Mouse (Mus musculus) kidney, postnatal 4 days (tissue): ENCODE measurements around the gene Cox17.
A peak's percentile ranks its signal among the peaks of the same experiment; 100 is the strongest.

Experiments
- DNase-seq, 2 experiments: peaks; one replicate each; pipeline ENCODE4 v3.0.0; 2021; ENCODE audit warnings: mixed read lengths in 2 of 2

The Cox17 gene

DNA sequence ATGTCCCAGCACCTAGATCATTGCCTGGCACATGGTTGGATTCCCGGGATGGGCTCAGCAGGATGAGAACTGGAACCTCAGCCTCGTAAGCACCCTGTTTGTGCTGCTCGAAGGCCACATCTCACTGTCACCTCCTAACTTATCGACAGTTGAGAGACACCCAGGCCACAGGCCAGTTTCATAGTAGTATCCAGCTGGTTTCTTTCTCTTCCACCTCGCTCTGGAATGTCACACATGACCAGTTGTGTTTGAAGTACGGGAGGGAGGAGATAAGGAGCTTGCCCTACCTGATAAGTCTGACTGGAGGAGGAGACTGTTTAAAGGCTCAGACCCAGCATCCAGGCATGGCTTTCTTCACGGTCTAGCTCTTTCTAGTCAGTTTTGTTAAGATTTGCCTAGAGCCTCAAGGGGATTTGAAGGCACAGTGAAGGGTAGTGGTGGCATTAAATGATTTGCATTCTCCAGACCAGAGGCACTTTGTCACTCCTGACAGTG lies 3.6 kb downstream of the Cox17 start:
- no peak for DNase-seq

DNA sequence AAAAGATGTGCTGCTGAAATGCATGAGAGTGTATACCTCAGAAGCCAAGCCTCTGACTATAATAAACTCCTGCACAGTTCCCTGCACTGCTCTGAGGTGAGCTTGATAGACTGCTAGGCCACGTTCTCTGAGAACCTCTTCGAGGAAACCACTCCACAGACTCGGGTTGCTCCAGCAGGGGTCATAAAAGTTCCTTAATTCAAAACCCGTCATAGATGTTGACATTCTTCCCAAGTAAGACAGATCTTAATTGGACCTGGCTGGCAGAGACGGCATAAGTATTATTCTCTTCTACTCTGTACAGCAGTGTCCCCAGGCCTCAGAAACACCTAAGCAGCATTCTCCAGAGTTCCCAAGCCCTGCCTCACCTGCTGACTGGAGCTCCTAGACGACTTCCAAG lies 4.1 kb downstream of the Cox17 start:
- no peak for DNase-seq

DNA sequence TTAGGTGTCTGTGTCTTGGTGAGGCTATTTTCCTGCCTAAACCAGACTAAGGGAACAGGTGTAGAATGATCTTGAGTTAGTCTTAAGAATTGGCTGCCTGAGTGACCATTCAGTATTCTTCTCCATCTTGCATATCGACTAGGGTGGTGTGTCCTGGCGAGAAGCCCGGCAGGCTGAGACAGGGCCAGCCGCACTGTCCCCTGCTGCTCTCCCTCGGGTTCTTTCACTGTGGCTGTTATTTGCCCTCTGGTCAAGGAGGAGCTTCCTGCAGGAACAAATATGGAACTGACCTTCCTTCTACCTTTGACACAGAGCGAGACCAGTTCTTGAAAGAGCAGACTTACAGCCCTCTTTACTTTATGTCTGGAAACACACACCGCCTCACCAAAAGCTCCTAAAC lies 5.2 kb downstream of the Cox17 start:
- no peak for DNase-seq

DNA sequence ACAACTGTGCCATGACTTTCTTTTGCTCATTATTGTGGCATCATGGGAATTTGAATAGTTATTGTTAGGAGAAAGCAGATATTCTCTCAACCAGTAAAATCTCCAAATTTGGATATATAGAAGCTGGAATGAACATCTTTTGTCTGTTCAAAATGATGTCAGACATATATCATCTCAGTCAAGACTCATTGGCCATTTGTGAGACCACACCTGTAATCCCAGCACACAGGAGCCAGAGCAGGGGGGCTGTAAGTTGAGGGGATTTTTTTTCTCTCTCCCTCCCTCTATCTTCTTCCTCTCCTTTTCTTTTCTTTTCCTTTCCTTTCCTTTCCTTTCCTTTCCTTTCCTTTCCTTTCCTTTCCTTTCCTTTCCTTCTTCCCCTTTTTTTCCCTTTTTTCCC lies 6.1 kb downstream of the Cox17 start:
- DNase-seq = no peak

DNA sequence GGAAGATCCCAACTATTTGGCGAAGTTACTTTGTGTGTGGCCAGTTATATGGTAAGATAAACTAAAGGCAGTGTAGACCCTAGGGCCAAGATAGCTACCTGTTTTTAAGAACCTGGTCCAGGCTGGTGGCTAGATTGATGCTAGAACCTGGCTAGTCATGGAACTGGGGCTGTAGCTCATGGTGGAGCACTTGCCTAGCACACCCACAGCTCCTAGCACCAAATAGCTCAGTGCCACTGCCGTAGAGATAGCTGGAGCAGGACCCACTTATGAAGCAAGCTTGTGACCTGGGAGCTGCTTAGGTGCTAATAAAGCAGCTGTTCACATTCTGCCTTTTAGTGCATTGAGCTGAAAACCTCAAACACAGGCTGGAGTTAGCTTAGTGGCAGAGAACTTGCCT lies 6.9 kb downstream of the Cox17 start:
- DNase-seq = no peak

DNA sequence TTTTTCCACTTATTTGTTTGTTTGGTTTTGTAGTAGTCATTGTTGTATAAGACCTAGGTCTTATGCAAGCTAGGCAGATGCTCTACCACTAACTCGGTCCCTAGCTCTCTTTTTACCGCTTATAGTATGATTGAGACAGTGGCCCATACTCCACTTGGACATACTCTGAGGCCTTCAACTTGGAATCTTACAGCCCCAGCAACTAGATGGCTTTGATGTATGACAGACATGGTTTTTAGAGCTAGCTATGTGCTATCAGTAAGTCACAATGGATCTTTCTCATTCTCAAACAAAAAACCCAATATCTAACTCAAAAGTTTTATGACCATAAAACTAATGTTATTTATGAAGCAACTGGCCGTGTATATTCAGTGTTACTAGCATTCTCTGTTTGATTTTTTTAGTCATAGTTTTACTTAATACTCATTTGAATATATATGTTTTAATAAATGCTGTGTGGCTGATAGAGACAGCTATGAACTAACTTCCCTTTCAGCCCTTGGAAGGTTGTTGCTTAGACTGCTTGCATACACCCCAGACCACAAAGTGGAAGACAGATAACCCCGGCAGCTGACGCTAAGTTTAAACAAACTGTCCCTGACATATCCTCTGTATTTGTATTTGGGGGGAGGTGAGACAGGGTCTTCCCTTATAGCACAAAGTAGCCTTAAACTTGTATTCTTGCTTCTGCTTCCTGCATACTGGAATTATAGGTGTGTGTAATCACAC lies 7.6 kb downstream of the Cox17 start:
- DNase-seq = no peak

DNA sequence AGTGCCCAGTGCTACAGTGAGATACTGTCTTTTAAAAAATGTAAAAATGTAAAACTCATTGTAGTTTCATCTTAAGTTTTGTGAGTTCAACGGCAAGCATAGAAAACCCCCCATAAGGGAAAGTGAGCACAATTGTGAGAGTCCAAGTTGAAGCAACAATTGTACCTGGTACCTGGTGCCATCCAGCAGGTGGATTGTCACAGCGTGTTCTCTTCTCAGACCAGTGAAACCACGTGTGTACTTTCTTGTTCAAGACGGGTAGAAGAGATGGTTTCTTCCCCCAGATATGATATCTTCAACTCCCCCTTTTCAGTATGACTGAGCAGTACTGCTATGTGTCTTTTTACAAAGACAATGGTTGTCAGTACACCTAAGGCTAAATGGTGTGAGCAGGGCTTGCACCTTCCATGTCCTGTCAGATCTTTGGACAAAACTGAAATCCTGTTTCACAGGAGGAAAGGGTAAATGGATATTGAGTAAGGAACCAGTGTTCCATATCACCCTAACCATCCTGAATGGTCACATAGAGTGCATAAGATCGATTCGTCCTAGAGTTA lies 11.5 kb downstream of the Cox17 start:
- no peak for DNase-seq

DNA sequence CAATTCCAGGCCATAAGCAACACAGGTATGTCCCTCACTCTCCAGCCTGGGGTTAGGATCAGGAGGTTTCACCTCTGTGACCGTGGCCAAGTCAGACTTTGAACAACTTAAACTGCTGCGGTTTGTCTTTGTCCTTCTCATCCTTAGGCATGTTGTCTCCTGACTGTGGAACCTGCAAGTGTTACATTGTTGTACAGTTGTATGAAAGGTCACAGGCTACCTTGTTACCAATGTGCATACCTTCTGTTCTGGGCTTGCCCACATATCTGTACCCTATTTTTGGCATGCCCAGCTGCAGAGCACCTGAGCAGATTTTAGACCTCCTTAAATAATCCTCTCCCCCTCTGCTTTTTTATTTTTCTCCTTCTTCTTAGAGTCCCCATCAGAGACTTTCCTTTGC lies 12.4 kb downstream of the Cox17 start:
- DNase-seq = no peak

DNA sequence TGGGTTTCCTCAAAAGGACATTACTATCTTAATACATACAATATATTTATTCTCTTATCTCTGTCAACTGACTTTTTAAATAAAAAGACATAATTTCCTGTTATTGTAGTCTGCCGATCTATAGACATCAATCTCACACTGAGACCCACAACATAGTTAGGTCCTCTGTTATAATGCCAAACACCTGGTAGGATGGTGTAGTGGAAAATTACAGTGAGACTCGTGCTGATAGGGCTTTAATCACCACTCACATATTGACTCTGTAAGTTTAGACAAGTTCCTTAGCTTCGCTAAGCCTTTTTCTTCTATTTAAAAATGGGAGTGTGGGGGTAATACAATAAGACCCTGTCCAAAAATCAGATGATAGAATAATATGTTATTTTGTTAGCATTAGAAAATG lies 13.1 kb downstream of the Cox17 start:
- no peak for DNase-seq

DNA sequence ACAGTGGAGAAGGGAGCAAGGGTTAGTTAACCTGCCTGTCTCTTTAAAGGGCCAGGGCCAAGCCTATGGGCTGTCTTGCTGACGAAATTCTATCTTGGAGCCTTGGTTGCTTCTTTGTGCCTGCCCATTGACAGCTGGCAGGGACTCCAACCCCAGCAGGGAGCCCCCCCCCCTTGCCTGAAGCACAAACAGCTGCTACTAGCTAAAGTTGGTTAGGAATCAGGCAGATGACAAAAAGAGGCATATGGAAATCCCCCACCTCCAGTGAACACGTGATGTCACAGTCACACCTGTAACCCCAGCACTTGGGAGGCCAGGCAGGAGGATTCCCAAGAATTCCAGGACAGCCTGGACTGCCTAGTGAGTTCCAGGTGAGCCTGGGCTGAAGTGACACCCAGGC lies 13.5 kb downstream of the Cox17 start:
- no peak for DNase-seq

DNA sequence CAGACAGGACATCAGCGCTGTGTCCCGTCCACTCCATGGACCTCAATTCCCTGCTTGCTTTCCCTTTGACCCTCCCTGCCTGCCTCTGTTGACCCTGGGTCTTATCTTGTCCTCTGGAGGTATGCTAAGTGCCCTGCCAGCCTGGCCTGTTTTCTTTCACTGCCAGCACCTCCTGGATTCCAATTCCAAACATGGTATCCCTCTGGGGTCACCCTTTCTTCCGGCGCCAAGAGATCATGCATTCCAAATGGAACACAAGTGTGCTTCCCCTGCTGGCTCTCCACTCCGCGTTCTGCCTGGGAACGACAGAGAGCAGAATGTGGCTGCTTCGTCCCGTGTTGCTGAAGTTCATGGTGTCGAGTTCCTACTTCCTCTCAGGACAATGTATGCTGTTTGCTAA lies 15.1 kb downstream of the Cox17 start, which contains the start of gene Popdc2:
TSS of gene Popdc2 (plus strand) at position 277 of the 400 bp plus-strand sequence.
- peak in 1 of 2 experiments; percentile 26 for DNase-seq

DNA sequence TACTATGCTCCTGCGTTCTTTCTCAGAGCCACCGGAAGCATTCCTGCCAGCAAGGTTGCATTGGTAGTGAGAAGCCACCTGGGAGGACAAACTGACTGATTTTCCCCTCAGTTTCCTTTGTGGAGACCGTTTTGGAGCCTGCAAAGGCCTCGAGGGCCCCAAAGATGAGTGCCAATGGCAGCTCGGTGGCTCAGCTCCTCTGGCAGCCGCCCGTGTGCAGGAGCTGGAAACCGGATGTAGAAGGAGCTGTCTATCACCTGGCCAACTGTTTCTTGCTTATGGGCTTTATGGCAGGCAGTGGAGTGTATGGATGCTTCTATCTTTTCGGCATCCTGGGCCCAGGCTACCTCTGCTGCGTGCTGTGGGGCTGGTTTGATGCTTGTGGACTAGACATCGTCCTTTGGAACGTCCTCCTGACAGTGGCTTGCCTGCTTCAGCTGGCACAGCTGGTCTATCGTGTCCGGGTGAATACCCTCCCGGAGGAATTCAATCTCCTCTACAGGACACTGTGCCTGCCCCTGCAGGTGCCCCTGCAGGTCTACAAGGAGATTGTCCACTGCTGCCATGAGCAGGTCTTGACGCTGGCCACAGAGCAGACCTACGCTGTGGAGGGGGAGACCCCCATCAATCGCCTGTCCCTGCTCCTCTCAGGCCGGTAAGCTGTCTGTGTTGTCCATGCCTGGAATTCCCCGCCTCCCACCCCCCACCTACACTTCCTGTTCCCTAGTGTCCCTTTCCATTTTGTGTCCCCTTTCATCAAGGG lies 15.9 kb downstream of the Cox17 start:
- DNase-seq = no peak

DNA sequence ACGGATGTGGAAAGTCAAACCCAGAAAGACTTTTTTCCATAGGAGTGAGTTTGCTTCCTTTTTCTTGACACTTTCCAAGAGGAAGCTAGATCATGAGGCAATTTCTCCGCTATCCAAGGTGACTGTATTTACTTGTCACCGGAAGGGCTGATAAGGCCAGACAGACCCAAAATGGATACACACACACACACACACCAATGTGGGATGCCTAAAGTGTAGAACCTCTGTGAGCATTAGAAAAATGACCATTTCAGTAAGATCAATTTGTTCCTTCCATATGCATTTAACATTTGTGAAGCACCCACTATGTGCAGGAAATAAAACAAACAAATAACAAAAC lies 16.4 kb downstream of the Cox17 start:
- no peak for DNase-seq

DNA sequence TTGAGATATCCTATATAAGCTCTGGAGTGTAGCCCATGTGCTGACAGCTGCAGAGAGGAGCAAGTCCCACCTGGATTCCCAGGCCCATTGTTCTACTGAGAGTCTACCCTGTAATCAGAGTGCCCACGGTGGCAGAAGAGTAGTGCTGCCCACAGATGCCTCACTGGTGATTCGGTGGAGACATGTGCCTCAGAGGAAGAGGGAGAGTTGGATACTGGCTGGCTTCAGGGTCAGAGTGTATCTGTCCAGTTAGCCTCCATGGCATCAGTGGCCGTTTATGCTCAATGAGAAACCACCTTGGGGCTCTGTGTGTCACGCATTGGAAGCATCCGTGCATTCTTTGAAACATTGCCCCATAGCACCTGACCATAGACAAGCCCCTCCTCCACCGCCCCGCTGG lies 16.9 kb downstream of the Cox17 start:
- DNase-seq = no peak

DNA sequence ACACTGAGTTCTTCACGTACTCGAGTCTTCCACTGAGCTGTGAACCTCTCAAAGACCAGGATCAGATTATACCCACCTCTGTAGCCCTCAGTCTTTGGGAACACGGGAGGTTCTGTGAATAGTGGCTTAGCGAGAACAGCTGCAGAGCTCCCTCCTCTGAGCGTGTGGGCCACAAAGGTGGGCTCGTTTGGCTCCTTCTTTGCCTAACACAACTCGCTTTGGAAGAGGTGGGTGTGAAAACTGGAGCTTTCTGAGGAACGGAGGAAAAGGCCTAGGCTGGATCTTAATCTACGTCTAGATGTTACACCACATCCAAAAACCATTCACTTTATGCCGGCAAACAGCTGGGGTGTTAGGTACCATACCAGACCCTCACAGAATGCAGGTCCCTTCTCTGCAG lies 18.6 kb downstream of the Cox17 start:
- no peak for DNase-seq

DNA sequence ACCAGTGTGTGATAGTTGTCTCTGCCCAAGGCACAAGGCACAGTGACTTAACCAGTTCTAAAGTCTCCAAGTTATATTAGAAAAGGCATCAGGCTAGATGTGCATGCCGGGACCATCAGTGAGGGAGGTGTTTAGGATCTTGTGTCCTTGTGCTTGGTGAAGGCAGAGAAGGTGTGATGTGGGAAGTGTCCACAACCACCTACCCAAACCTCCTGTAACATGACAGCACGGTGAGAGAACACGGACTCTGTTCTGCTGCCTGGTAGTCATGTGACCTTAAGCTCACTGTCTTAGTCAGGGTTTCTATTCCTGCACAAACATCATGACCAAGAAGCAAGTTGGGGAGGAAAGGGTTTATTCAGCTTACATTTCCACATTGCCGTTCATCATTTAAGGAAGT lies 19.4 kb downstream of the Cox17 start:
- DNase-seq = no peak

DNA sequence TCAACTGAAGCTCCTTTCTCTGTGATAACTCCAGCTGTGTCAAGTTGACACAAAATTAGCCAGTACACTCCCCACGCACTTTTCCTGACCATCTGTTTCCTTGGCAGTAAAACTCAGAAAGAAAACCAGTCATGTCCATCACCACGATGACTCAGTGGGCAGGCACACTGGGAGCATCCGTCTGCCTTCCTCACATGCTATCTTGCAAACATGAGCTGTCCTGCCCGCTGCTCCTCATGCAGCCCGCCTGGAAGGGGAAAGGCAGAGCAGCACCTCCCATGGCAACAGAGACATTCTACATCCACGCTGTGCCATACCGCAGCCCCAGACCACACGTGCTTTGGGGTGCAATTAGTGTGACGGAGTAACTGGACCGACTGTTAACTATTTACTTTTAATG lies 21.5 kb downstream of the Cox17 start:
- DNase-seq = peak; percentile 25 to 46

DNA sequence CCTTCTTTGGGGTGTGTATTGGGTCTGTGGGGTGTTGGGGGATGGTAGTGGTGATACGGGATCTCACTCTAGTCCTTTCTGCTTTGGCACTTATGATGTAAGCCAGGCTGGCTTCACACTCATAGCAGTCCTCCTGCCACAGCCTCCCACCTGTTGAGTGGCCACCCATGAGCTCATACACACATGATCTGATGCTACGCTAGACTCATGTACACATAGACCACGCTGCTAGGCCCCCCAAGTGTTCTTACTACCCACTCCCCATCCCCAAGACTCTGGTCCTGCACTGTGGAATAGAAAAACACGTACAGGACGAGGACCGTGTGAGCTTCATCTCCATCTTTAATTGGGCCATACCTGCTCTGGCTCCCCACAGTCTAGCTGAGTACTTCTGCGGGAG lies 22.2 kb downstream of the Cox17 start:
- no peak for DNase-seq

DNA sequence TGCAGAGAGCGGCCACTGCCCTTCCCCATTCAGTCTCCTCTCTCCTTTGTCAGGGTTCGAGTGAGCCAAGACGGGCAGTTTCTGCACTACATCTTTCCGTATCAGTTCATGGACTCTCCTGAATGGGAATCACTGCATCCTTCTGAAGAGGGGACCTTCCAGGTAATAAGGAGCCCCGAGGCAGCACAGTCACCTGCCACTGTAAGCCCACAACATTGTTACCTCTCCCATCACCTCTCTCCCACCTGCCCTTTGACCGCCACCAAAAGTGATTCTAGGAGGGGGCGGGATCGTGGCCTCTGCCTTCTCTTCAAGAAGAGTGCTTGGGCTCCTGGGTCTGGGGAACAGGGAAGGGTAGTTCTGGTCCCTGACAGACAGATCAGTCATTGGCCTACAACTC lies 22.6 kb downstream of the Cox17 start:
- no peak for DNase-seq

DNA sequence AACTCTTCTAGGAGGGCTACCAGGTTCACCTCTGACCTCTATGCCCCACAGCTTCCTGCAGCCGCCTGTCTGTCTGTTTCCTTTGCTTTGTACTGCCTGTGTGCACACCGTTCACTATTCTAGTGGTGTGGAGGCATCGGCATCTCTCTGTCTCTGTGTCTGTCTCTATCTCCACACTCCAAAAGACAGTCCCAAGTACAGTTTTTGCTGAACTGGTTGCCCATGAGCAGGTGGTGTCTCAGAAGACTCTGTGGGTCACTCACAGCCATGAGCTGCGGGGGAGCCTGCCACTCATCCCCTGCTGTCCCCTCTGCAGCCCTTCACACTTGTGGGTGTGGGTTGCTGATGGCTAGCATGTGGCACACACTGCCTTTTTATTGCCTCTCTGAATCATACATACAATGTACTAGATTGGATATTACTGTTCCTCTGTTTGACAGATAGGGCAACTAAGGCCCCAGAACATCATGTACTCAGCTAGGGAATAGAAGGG lies 23.2 kb downstream of the Cox17 start:
- DNase-seq = no peak

DNA sequence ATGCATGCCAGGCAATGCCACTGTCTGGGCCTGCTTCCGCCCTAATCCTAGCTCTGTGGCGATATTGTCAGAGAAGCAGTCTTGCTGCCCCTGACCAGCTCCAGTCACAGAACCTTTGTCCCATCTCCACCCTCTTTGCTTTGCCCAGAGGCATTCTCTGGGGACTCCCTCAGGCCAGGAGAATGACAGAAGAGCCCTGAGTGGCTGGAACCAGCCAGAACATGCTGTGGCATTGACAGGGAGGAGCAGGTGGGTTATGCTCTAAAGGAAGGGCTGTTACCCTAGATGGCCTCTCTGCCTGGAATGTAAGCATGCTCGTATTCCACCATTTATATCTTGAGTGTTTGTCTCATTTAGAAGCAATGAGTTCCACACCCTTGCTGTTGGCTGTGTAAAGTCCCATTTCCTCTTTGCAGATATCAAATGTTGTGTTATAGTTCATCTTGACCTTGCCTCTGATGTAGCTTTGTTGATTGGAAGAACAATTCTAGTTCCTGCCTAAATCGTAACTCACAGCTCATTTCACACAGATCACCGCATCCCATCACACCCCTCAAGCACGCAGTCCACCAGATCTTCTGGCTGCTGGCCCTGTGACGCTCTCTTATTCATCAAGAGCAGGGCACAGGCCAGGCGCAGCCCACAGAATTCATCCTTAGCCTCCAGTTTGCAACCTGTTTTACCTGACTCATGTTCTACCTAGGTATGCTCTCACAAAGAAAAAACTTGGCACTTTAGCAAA lies 24.0 kb downstream of the Cox17 start:
- DNase-seq = no peak

DNA sequence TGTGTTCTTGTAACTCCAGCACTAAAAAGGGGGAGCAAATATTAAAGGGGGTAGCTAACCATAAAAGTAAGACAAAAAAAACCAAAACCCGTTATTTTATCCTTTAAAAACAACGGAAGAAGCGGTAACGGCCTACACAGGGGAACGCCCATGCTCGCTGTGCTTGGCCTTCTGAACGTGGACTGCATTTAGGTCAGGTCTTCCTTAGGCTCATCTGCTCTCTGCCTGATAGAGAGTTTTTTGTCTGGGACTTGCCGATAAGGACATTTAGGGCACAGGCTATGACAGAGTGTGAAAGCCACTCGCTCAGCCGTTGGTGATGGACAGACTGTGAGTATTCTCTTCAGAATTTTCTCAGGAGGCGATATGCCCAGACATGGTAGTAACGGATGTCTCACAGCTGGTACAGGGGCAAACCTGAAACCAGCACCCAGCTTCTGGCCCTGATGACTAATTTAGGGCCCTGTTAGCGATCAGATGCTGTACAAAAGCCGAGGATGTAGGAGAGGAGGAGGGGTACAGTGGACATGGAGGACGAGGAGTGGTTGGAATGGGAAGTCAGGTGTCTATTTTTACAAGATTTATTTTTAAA lies 25.0 kb downstream of the Cox17 start:
- no peak for DNase-seq

DNA sequence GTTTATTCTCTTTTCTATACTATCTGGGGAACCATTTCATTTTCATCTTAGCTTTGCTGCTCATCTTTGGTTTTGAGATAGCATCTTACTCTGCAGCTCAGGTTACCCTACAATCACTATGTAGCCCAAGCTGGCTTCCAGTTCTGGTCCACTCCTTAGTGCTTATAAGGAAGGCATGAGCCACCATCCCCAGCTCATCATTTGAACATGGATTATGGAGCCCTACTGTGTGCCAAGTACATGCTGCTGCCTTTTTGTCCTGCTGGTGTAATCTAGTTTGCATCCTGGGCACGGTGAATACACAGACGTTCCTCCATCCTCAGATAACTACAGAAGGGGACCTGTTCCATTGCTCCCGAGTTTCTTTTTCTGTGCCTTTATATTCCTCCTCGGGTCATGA lies 26.1 kb downstream of the Cox17 start:
- no peak for DNase-seq
